Mouse (Mus musculus) bone marrow, adult 2 months (tissue): Measurements from ENCODE around the gene Sycp3.

Experiments used
- CTCF ChIP-seq: fragments of 200-500 bp; IDR thresholded peaks from 2 replicates; pipeline ENCODE4 v1.5.1; 2011; ENCODE audit warnings: low read length, control low read depth; ENCODE audit not compliant: control insufficient read depth, insufficient read depth
- POLR2A ChIP-seq: fragments of 200-500 bp; IDR thresholded peaks from 2 replicates; pipeline ENCODE4 v1.6.1; 2011; ENCODE audit warnings: low read depth, mild to moderate bottlenecking, control low read depth, low read length, borderline replicate concordance; ENCODE audit not compliant: control insufficient read depth

DNA sequence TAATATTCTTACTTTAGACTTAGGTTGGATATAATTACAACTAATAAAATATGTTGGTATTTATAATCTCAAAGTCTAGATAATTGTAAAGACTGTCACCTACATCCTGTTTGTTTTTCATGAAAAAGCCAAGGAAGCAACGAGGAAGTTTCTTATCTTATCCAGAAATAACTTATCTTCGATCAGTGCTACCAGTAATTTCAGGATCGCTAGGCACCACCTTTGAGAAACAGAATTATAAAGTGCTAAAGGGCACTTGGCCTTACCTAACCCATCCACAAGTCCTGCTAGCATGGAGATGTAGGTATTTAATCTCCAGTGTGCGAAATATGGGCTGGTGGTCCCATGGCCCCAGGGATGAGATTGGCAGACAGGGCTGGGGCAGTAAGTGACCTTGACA, 43.5 kb downstream of the Sycp3 start:
- TF ChIP-seq POLR2A = no peak
- TF ChIP-seq CTCF = no peak
